Mouse (Mus musculus) mouse embryonic stem cell (cell line): ENCODE data around the gene Gm4756.
"Not testable (repeated sequence)": the region's sequence is repeated elsewhere in the genome, so short reads cannot be mapped to it uniquely, and the experiment has no call there.

ENCODE experiments used
- in situ Hi-C, 2 experiments: fragments of 300-500 bp; cut with MboI; formaldehyde crosslinking; loops; 1 replicate in 1 of 2; 3 replicates in 1 of 2; pipeline ENCODE4 v1.14.3; 2019 to 2020; ENCODE audit warnings: low sequenced_read_pairs in 2 of 2, low pct_unique_long_range_greater_than_20kb in 1 of 2, mixed read lengths in 1 of 2; ENCODE audit not compliant: unreplicated experiment in 1 of 2

Gm4756 gene

GRCm38 (mm10) chr12:72649611-72650330 is at the start of gene Gm4756:
TSS of gene Gm4756 (minus strand) at chr12:72649661.
- in situ Hi-C loops: loop anchor here (5.0 to 25.0 kb wide), 5 partner anchors 112 to 587 kb away; partner anchors contain the start of genes Pcnx4 (in 2 of the 2), Gpr135 (in 1 of the 2), Jkamp (in 1 of the 2) and L3hypdh (in 1 of the 2)

GRCm38 (mm10) chr12:72694901-72695463 is 45.5 kb upstream of the Gm4756 start:
- in situ Hi-C loops: loop anchor here in 1 of 2 experiments (10.0 kb wide), 2 partner anchors 180 to 230 kb away; no protein-coding TSS in a partner anchor

DNA sequence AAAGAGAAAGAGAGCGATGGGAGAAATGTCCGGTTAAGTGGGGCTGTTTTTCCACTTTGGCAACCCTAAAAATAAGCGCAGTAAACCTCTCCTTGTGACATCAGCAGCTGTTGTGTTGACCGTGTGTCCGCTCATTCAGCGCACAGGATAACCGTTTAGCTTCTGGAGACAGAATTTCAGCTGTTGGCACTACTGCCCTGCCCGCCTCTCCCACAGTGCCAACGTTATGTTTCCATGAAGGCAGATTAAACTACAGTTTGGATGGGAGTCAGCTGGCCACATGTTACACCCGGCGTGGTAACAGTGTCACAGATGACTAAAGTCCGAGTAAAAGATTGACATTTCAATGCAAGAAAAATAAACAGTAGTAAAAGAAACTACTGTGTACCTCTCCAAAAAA is 45.0 kb upstream of the Gm4756 start:
- in situ Hi-C loops: loop anchor here in 1 of 2 experiments (10.0 kb wide), 2 partner anchors 180 to 230 kb away; no protein-coding TSS in a partner anchor

DNA sequence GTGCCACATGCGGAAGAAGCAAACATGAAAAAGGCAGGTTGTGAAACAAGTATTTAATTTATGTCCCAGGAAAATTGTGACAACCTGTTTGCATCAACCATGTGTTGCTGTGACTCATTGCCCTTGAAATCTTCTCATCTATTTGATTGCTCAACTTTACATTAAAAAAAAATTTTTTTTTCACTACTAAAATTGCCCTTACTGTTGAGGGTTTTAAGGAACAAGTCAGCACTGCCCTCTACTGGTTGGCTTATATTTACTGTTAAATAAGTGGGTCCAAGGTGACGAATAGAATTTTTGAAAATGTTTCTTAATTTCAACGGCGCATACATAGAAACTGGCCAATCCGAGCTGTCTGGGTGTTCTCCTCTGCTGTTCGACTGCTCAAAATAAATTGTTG is 44.4 kb upstream of the Gm4756 start:
- in situ Hi-C loops: loop anchor here in 1 of 2 experiments (10.0 kb wide), 2 partner anchors 179 to 229 kb away; no protein-coding TSS in a partner anchor

DNA sequence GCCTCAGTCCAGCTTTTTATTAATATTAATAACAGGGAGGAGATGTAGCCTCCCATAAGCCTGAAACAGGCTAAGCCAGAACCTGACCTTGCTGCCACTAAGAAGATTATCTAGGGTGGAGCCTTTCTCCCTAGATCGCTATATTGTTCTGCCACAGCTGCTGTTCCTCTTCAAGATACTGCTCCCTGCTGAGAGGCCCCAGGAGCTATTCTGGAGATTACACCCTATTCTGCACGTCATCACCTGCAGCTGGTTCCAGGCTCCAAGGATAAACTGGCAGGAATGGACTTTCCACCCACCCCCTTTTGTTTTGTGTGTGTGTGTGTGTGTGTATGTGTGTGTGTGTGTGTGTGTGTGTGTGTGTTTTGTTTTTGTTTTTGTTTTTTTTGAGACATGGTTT is 38.8 kb upstream of the Gm4756 start:
- in situ Hi-C loops: not testable (repeated sequence)

DNA sequence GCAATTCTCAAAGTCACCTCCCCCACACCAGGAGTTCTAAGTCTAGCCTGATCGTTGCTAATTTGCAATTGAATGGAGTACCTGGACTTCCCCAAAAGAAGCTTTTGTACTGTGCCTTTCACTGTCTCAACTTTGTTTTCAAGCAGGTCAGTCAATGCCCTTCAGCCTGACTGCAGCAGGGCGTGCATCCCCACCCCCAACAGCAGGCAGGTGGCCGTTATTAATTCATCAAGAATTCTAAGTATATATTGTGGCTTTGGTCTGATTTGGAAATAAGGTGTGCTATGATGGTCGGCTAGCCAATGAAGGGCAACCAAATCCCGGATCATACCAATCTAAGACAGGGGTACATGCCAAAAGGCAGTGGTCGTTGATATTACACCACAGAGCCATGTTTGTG is 38.3 kb upstream of the Gm4756 start:
- in situ Hi-C loops: not testable (repeated sequence)

- in situ Hi-C loops: not testable (repeated sequence)
These were observed 37.1 kb upstream of the Gm4756 start for GRCm38 (mm10) chr12:72686566-72686965.

DNA sequence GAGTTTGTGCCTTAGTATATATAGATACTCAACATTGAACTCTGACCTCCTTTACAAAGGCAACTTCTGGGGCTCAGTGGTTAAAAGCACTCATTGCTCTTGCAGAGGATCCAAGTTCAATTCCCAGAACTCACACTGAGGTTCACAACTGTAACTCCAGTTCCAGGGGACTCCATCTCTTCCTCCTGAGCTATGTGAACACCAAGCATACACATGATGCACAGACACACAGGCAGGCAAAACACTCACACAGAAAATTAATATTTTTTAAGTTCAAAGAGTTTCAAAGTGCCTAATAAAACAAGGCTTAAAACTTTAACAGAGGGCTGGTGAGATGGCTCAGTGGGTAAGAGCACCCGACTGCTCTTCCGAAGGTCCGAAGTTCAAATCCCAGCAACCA is 34.2 kb upstream of the Gm4756 start:
- in situ Hi-C loops: no loop called here

DNA sequence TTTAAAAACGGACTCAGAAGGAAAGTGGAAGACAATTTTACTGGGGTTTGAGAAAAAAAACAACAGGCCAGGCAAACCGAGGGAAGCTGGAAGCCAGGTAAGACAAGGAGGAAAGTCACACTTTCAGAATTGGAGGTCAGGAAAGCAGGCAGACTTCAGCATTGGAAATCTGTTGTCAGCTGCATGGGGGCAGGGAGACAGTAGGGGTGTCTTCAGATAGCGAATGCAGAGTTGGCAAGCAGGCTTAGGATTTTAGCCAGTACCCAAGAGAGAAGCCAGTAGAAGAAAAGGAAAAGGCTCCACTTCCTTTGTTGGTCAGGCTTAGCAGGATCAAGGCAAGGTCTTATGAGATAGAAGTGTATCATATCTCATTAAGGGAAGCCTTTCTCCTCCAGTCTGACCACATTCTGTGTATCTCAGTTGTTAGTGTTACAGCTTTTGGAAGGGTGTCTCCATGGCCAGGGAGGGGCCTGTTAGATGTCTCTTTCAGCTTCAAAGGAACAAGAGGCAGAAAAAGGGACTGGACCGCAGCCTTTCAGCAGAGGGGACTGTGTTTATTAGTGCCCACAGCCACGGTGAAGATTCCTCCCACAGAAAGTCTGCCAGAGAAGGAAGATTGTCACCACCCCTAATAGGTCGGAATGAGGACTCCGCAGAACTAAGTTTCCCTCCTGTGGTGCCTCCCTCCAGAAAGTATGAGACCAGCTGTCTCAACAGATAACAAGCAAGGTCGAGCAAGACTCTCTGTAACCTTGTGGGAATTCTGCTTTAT is 33.2 kb upstream of the Gm4756 start:
- in situ Hi-C loops: no loop called here

DNA sequence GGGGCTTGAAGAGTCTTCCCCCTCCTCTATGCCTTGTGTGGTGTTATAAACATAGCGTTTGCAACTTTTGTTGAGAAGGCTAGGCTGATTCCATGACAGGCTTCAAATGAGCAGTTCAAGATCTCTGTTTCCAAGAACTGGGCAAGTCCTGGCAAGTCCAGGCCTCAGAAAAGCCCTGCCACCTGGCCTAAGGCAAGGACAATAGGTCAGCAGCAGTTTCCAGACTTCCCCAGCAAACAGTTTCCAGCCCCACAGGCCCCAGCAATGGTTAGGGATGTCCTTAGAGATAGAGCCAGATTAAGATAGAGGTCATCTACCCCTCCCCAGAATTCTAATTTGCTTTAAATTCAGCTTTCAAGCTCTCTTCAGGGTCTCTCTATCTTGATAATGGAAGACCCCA is 32.5 kb upstream of the Gm4756 start:
- in situ Hi-C loops: no loop called here

- in situ Hi-C loops: no loop called here
These were observed 30.2 kb upstream of the Gm4756 start for GRCm38 (mm10) chr12:72679635-72680034.

DNA sequence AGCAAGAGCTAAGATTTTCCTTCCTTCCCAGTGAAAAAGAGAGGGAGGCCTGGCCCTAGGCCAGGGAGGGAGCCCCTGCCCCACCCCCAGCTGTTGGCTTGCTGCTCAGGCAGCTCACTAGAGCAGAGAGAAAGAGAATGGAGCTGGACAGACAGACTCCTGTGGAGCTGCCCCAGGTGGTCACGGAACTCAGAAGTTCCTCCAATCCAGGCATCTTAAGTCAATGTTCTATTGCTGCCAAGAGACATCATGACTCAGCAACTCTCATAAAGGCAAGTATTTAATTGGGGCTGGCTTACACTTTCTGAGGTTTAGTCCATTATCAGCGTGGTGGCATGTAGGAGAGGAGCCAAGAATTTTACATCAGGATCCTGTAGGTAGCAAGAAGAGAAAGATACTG is 25.4 kb upstream of the Gm4756 start:
- in situ Hi-C loops: loop anchor here (25.0 kb wide), 3 partner anchors 138 to 613 kb away; partner anchors contain the start of genes Gpr135 (in 1 of the 2), Jkamp (in 1 of the 2), L3hypdh (in 1 of the 2) and Pcnx4 (in 1 of the 2)

DNA sequence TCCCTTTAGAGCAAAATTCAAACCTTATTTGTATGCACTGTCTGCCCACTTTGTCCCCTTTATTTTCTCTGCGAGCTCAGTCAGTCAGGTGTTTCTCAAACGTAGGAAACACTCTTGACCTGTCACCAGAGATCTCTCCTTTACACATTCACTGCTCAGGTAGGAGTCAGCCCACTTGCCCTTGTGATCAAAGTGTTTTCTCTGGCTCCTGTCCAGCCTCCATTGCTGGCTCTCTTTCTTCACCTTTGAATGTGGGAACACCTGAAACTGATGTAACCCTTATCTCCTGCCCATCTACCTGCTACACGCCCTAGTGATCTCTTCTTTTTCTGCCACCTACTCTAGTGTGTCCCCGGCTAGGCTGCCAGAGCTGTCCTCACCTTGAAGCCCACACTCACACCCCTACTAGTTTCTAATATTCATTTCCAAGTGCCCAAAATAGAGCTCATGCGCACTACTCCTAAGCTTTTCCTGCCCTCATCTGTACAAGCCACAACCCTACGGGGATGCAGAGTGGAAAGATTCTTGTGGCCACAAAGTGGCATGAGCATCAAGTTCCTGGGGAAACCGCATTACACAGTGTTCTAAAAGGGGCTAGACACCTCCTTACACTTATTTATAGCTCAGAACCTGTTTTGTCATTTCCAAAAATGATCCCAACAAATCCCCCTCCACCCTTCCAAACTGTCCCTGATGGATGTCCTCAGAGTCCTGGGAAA is 24.8 kb upstream of the Gm4756 start:
- in situ Hi-C loops: loop anchor here (25.0 kb wide), 3 partner anchors 137 to 612 kb away; partner anchors contain the start of genes Gpr135 (in 1 of the 2), Jkamp (in 1 of the 2), L3hypdh (in 1 of the 2) and Pcnx4 (in 1 of the 2)

DNA sequence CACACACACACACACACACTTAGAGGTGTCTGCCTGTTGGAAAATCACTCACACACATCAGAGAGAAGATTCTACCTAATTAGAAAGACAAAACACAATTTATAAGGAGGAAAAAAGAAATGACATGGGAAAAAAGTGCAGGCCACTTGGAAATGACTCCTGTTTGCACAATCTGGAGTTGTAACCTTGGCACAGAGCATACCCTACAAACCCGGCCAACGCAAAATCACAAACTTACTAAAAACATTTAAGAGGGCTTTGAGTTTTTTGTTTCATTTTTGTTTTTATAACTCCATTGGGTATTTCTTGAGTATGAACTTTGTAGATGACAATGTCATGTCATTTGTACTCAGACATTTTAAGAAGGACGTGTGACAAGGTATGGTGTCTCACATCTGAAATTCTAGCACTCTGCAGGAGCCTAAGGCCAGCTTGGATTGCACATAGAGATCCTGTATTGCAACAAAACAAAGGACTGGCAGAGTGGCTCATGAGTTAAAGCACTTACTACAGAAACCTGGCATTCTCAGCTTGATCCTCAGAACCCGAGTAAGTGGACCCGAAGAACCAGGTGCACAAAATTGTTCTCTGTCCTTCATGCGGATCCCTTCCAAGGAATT is 22.2 kb upstream of the Gm4756 start:
- in situ Hi-C loops: loop anchor here (25.0 kb wide), 3 partner anchors 134 to 609 kb away; partner anchors contain the start of genes Gpr135 (in 1 of the 2), Jkamp (in 1 of the 2), L3hypdh (in 1 of the 2) and Pcnx4 (in 1 of the 2)

DNA sequence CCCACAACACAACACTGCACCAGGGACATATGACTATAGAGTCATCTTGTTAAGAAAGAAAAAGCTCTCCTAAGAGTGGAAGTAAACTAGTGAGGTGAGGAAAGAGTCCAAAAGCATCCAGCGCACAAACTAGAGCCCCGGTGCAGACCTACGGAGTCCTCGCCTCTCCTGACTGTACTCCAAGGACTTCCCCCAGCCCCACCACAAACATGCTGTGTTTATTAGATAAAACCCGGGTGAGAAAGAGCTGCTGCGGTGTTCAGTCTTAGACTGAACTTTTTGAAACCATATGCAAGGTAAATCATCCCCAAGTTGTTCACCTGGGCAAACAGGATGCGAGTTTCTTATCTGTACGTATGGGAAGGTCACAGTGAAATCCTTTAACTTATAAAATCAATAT is 21.5 kb upstream of the Gm4756 start:
- in situ Hi-C loops: loop anchor here (25.0 kb wide), 3 partner anchors 134 to 609 kb away; partner anchors contain the start of genes Gpr135 (in 1 of the 2), Jkamp (in 1 of the 2), L3hypdh (in 1 of the 2) and Pcnx4 (in 1 of the 2)

- in situ Hi-C loops: loop anchor here (25.0 kb wide), 3 partner anchors 131 to 606 kb away; partner anchors contain the start of genes Gpr135 (in 1 of the 2), Jkamp (in 1 of the 2), L3hypdh (in 1 of the 2) and Pcnx4 (in 1 of the 2)
These were observed 18.5 kb upstream of the Gm4756 start for GRCm38 (mm10) chr12:72667868-72668469.

- in situ Hi-C loops: loop anchor here (25.0 kb wide), 3 partner anchors 129 to 604 kb away; partner anchors contain the start of genes Gpr135 (in 1 of the 2), Jkamp (in 1 of the 2), L3hypdh (in 1 of the 2) and Pcnx4 (in 1 of the 2)
These were observed 16.6 kb upstream of the Gm4756 start for GRCm38 (mm10) chr12:72666015-72666414.
